Mouse (Mus musculus) ES-E14 (cell line): ENCODE results near the gene Coq8a. TPM values are rescaled to one million over a fixed set of nuclear protein-coding genes. Genes with fewer than 3 reads are reported as not detected.

Source experiments
- DNase-seq: peaks from one replicate; pipeline ENCODE4 v3.0.0-alpha.2; 2013; ENCODE audit warnings: low read depth, low spot score
- H3K27ac ChIP-seq: 2 replicates; pipeline ENCODE4 v1.5.1; 2012; ENCODE audit warnings: low read depth, mild to moderate bottlenecking, low read length, moderate library complexity, mixed read lengths; ENCODE audit not compliant: poor library complexity, insufficient read depth, severe bottlenecking
- H3K36me3 ChIP-seq: 2 replicates; pipeline ENCODE4 v1.6.1; 2012; ENCODE audit warnings: mild to moderate bottlenecking, low read length, moderate library complexity, mixed read lengths; ENCODE audit not compliant: control insufficient read depth, poor library complexity, insufficient read depth, severe bottlenecking
- H3K4me1 ChIP-seq, 2 experiments: fragments of 150-350 bp in 1 of 2; sonication (generic) in 1 of 2; 2 replicates each; pipeline ENCODE4 v1.6.1; 2012; ENCODE audit warnings: low read length in 2 of 2, mild to moderate bottlenecking in 1 of 2, mixed read lengths in 1 of 2; ENCODE audit not compliant: control insufficient read depth in 2 of 2, insufficient read depth in 2 of 2, poor library complexity in 1 of 2
- H3K4me3 ChIP-seq, 2 experiments: fragments of 150-350 bp in 1 of 2; sonication (generic) in 1 of 2; 2 replicates each; pipeline ENCODE4 v1.5.1; 2012; ENCODE audit warnings: low read length in 2 of 2, low read depth in 1 of 2, mild to moderate bottlenecking in 1 of 2, mixed read lengths in 1 of 2; ENCODE audit not compliant: insufficient read depth in 1 of 2, poor library complexity in 1 of 2, severe bottlenecking in 1 of 2
- H3K9ac ChIP-seq: 2 replicates; pipeline ENCODE4 v1.6.1; 2012; ENCODE audit warnings: low read depth, mild to moderate bottlenecking, low read length, mixed read lengths; ENCODE audit not compliant: poor library complexity, insufficient read depth, severe bottlenecking
- H3K9me3 ChIP-seq: fragments of 150-350 bp; sonication (generic); 2 replicates; pipeline ENCODE4 v1.6.1; 2012; ENCODE audit warnings: low read depth, mild to moderate bottlenecking, low read length; ENCODE audit not compliant: control insufficient read depth, insufficient read depth
- CHD2 ChIP-seq: IDR thresholded peaks from 2 replicates; pipeline ENCODE4 v1.6.1; 2014; ENCODE audit warnings: mild to moderate bottlenecking, low read depth, low read length, inconsistent platforms
- HCFC1 ChIP-seq: IDR thresholded peaks from 2 replicates; pipeline ENCODE4 v1.6.1; 2012; ENCODE audit warnings: low read length, inconsistent platforms, borderline replicate concordance; ENCODE audit not compliant: insufficient read depth
- MAFK ChIP-seq: IDR thresholded peaks from 2 replicates; pipeline ENCODE4 v1.6.1; 2014; ENCODE audit warnings: mild to moderate bottlenecking, low read depth, low read length, inconsistent platforms; ENCODE audit not compliant: insufficient read depth
- ZC3H11A ChIP-seq: IDR thresholded peaks from 2 replicates; pipeline ENCODE4 v1.6.1; 2012; ENCODE audit warnings: low read depth, mild to moderate bottlenecking, inconsistent platforms, low read length, borderline replicate concordance
- ZNF384 ChIP-seq: IDR thresholded peaks from 2 replicates; pipeline ENCODE4 v1.6.1; 2012; ENCODE audit warnings: low read depth, low read length, inconsistent platforms
- in situ Hi-C, 2 experiments: fragments of 600-800 bp; cut with MboI; formaldehyde crosslinking; loops; one replicate each; pipeline ENCODE4 v1.15.1; 2025; ENCODE audit warnings: low sequenced_read_pairs in 2 of 2, inconsistent platforms in 1 of 2; ENCODE audit not compliant: unreplicated experiment in 2 of 2
- total RNA-seq: library from RNA; depleted of rRNA; stranded (reverse); fragments of 300-350 nt; gene quantifications from 2 replicates; pipeline ENCODE4 v1.2.3, GENCODE M21; 2012

Coq8a gene
- total RNA-seq, 1 experiment = 8.3 TPM

- H3K4me1 ChIP-seq = no peaks in the 10 kb centered on the region
- in situ Hi-C loops = no loop called here
- no peaks in the 10 kb centered on the region for H3K36me3 ChIP-seq
- TF ChIP-seq ZNF384 (no peak), HCFC1 (no peak), CHD2 (no peak), ZC3H11A (no peak), MAFK (no peak)
- no peak overlapping the region for H3K9ac ChIP-seq
- H3K27ac ChIP-seq = no peak overlapping the region
- H3K9me3 ChIP-seq = no peaks in the 10 kb centered on the region
- H3K4me3 ChIP-seq = no peak overlapping the region
- DNase-seq = no peak
These were observed 18.0 kb downstream of the Coq8a start for GRCm38 (mm10) chr1:180181304-180181965.

GRCm38 (mm10) chr1:180179840-180180239 lies 19.6 kb downstream of the Coq8a start:
- Histone ChIP-seq H3K4me1 (no peaks in the 10 kb centered on the region), H3K9ac (no peak overlapping the region), H3K27ac (no peak overlapping the region), H3K36me3 (no peaks in the 10 kb centered on the region), H3K4me3 (no peak overlapping the region), H3K9me3 (no peaks in the 10 kb centered on the region)
- TF ChIP-seq ZNF384 (no peak), ZC3H11A (no peak), MAFK (no peak), CHD2 (no peak), HCFC1 (no peak)
- in situ Hi-C loops = no loop called here
- no peak for DNase-seq

- H3K27ac ChIP-seq = no peak overlapping the region
- no peak for DNase-seq
These were observed 20.3 kb downstream of the Coq8a start for GRCm38 (mm10) chr1:180179100-180179499.

GRCm38 (mm10) chr1:180178340-180178739 lies 21.1 kb downstream of the Coq8a start:
- Histone ChIP-seq H3K9me3 (no peaks in the 10 kb centered on the region), H3K36me3 (no peaks in the 10 kb centered on the region)

More at GRCm38 (mm10) chr1:180179100-180179499, 20.3 kb downstream of the Coq8a start:
- in situ Hi-C loops = no loop called here
- Histone ChIP-seq H3K9ac (no peak overlapping the region), H3K4me3 (no peak overlapping the region), H3K4me1 (no peaks in the 10 kb centered on the region), H3K9me3 (no peaks in the 10 kb centered on the region), H3K36me3 (no peaks in the 10 kb centered on the region)
- TF ChIP-seq ZNF384 = no peak
- no peak for TF ChIP-seq CHD2
- no peak for TF ChIP-seq ZC3H11A
- TF ChIP-seq HCFC1 = no peak
- no peak for TF ChIP-seq MAFK

More at GRCm38 (mm10) chr1:180178340-180178739, 21.1 kb downstream of the Coq8a start:
- in situ Hi-C loops = no loop called here
- no peaks in the 10 kb centered on the region for H3K4me1 ChIP-seq
- no peak for DNase-seq
- no peak overlapping the region for H3K4me3 ChIP-seq
- H3K9ac ChIP-seq = no peak overlapping the region
- H3K27ac ChIP-seq = no peak overlapping the region
- TF ChIP-seq ZNF384 (no peak), CHD2 (no peak), HCFC1 (no peak), ZC3H11A (no peak), MAFK (no peak)
